Mouse (Mus musculus) CH12.LX (cell line): Measurements from ENCODE around the gene Bard1. TPM values are rescaled to one million over a fixed set of nuclear protein-coding genes. Genes with fewer than 3 reads are reported as not detected.
A peak's percentile ranks its signal among the peaks of the same experiment; 100 is the strongest.

Experiments used
- DNase-seq: peaks from one replicate; pipeline ENCODE4 v3.0.0-alpha.2; 2013; ENCODE audit errors: extremely low read depth
- H3K27ac ChIP-seq: 2 replicates; pipeline ENCODE4 v1.5.1; 2012; ENCODE audit warnings: low read depth, mild to moderate bottlenecking, control low read depth, moderate library complexity; ENCODE audit not compliant: insufficient read depth
- H3K27me3 ChIP-seq: replicated peaks from 2 replicates; pipeline ENCODE3; 2012; ENCODE audit warnings: inconsistent platforms
- H3K36me3 ChIP-seq, 2 experiments: replicated peaks in 1 of 2; 2 replicates each; pipeline versions ENCODE3 to v1.6.1; 2012; ENCODE audit warnings: inconsistent platforms in 1 of 2, low read length in 1 of 2, mild to moderate bottlenecking in 1 of 2, mixed read lengths in 1 of 2, moderate library complexity in 1 of 2; ENCODE audit not compliant: control insufficient read depth in 1 of 2, insufficient read depth in 1 of 2
- H3K4me1 ChIP-seq, 2 experiments: 2 replicates each; pipeline ENCODE4 v1.6.1; 2012; ENCODE audit warnings: inconsistent platforms in 1 of 2, moderate library complexity in 1 of 2; ENCODE audit not compliant: insufficient read depth in 2 of 2, control insufficient read depth in 1 of 2
- H3K4me2 ChIP-seq: 2 replicates; pipeline ENCODE4 v1.6.1; 2012; ENCODE audit warnings: low read depth, mild to moderate bottlenecking, control low read depth; ENCODE audit not compliant: poor library complexity, insufficient read depth, severe bottlenecking
- H3K4me3 ChIP-seq, 3 experiments: fragments of 150-350 bp in 1 of 3; sonication (generic) in 1 of 3; replicated peaks in 1 of 3; 2 replicates each; pipeline versions ENCODE3 to v1.5.1; 2011 to 2012; ENCODE audit warnings: low read depth in 2 of 3, low read length in 2 of 3, mild to moderate bottlenecking in 2 of 3, moderate library complexity in 2 of 3, control low read depth in 1 of 3, improper control_type of control experiment in 1 of 3, inconsistent platforms in 1 of 3, mixed read lengths in 1 of 3; ENCODE audit not compliant: poor library complexity in 1 of 3
- H3K79me2 ChIP-seq: replicated peaks from 2 replicates; pipeline ENCODE4 v1.6.1; 2012; ENCODE audit warnings: mild to moderate bottlenecking, moderate library complexity; ENCODE audit not compliant: control insufficient read depth, poor library complexity, insufficient read depth, severe bottlenecking; ENCODE audit errors: extremely low read depth
- H3K9ac ChIP-seq: 2 replicates; pipeline ENCODE4 v1.6.1; 2012; ENCODE audit warnings: low read depth, mild to moderate bottlenecking, control low read depth, moderate library complexity; ENCODE audit not compliant: insufficient read depth
- H3K9me3 ChIP-seq: replicated peaks from 2 replicates; pipeline ENCODE3; 2012; ENCODE audit warnings: low read length, inconsistent platforms, mixed read lengths
- BHLHE40 ChIP-seq: IDR thresholded peaks from 2 replicates; pipeline ENCODE4 v1.6.1; 2011; ENCODE audit warnings: mild to moderate bottlenecking, low read depth, low read length, improper control_type of control experiment
- CHD1 ChIP-seq: IDR thresholded peaks from 2 replicates; pipeline ENCODE4 v1.6.1; 2012; ENCODE audit warnings: low read depth, low read length, improper control_type of control experiment, inconsistent platforms
- CHD2 ChIP-seq: IDR thresholded peaks from 2 replicates; pipeline ENCODE4 v1.6.1; 2011; ENCODE audit warnings: low read length, improper control_type of control experiment
- CTCF ChIP-seq, 2 experiments: IDR thresholded peaks in 1 of 2; conservative IDR thresholded peaks in 1 of 2; 2 replicates each; pipeline ENCODE4 v1.5.1; 2011 to 2012; ENCODE audit warnings: low read depth in 2 of 2, low read length in 2 of 2, improper control_type of control experiment in 1 of 2, inconsistent platforms in 1 of 2, mild to moderate bottlenecking in 1 of 2, moderate library complexity in 1 of 2
- E2F4 ChIP-seq: IDR thresholded peaks from 2 replicates; pipeline ENCODE4 v1.6.1; 2011; ENCODE audit warnings: low read depth, low read length, improper control_type of control experiment; ENCODE audit not compliant: insufficient replicate concordance
- ELF1 ChIP-seq: IDR thresholded peaks from 2 replicates; pipeline ENCODE4 v1.6.1; 2014; ENCODE audit warnings: low read depth, mild to moderate bottlenecking, inconsistent platforms, low read length, improper control_type of control experiment
- EP300 ChIP-seq: IDR thresholded peaks from 2 replicates; pipeline ENCODE4 v1.6.1; 2011; ENCODE audit warnings: low read length, improper control_type of control experiment
- ETS1 ChIP-seq: conservative IDR thresholded peaks from 2 replicates; pipeline ENCODE4 v1.6.1; 2012; ENCODE audit warnings: low read depth, mild to moderate bottlenecking, inconsistent platforms, low read length, improper control_type of control experiment, moderate library complexity
- GABPA ChIP-seq: IDR thresholded peaks from 2 replicates; pipeline ENCODE4 v1.6.1; 2012; ENCODE audit warnings: low read depth, low read length, improper control_type of control experiment, inconsistent platforms; ENCODE audit not compliant: insufficient replicate concordance
- HCFC1 ChIP-seq: IDR thresholded peaks from 2 replicates; pipeline ENCODE4 v1.6.1; 2012; ENCODE audit warnings: low read depth, mild to moderate bottlenecking, inconsistent platforms, low read length, improper control_type of control experiment
- IRF4 ChIP-seq: IDR thresholded peaks from 2 replicates; pipeline ENCODE4 v1.6.1; 2014; ENCODE audit warnings: low read depth, mild to moderate bottlenecking, inconsistent platforms, low read length, improper control_type of control experiment
- JUN ChIP-seq: IDR thresholded peaks from 2 replicates; pipeline ENCODE4 v1.6.1; 2011; ENCODE audit warnings: low read depth, mild to moderate bottlenecking, low read length, improper control_type of control experiment, moderate library complexity; ENCODE audit not compliant: insufficient read depth
- JUND ChIP-seq: conservative IDR thresholded peaks from 2 replicates; pipeline ENCODE4 v1.6.1; 2011; ENCODE audit warnings: low read depth, low read length, improper control_type of control experiment
- KAT2A ChIP-seq: IDR thresholded peaks from 2 replicates; pipeline ENCODE4 v1.6.1; 2012; ENCODE audit warnings: low read length, improper control_type of control experiment, inconsistent platforms; ENCODE audit not compliant: insufficient replicate concordance
- MAFK ChIP-seq: IDR thresholded peaks from 2 replicates; pipeline ENCODE4 v1.6.1; 2011; ENCODE audit warnings: low read length, improper control_type of control experiment; ENCODE audit not compliant: insufficient replicate concordance
- MAX ChIP-seq: IDR thresholded peaks from 2 replicates; pipeline ENCODE4 v1.6.1; 2011; ENCODE audit warnings: low read length, improper control_type of control experiment
- MAZ ChIP-seq: IDR thresholded peaks from 2 replicates; pipeline ENCODE4 v1.6.1; 2012; ENCODE audit warnings: low read depth, mild to moderate bottlenecking, inconsistent platforms, low read length, improper control_type of control experiment, moderate library complexity
- MEF2A ChIP-seq: IDR thresholded peaks from 2 replicates; pipeline ENCODE4 v1.6.1; 2014; ENCODE audit warnings: low read depth, mild to moderate bottlenecking, inconsistent platforms, low read length, improper control_type of control experiment, borderline replicate concordance
- MXI1 ChIP-seq: IDR thresholded peaks from 2 replicates; pipeline ENCODE4 v1.6.1; 2011; ENCODE audit warnings: mild to moderate bottlenecking, low read depth, low read length, improper control_type of control experiment
- MYC ChIP-seq: IDR thresholded peaks from 2 replicates; pipeline ENCODE4 v1.6.1; 2011; ENCODE audit warnings: low read depth, mild to moderate bottlenecking, improper control_type of control experiment, low read length
- NELFE ChIP-seq: IDR thresholded peaks from 2 replicates; pipeline ENCODE4 v1.6.1; 2011; ENCODE audit warnings: low read depth, low read length, improper control_type of control experiment
- NRF1 ChIP-seq: IDR thresholded peaks from 2 replicates; pipeline ENCODE4 v1.6.1; 2014; ENCODE audit warnings: low read depth, mild to moderate bottlenecking, inconsistent platforms, low read length, improper control_type of control experiment, moderate library complexity
- PAX5 ChIP-seq: IDR thresholded peaks from 2 replicates; pipeline ENCODE4 v1.6.1; 2012; ENCODE audit warnings: low read length, inconsistent platforms, mixed read lengths
- POLR2A ChIP-seq: IDR thresholded peaks from 2 replicates; pipeline ENCODE4 v1.6.1; 2011; ENCODE audit warnings: low read depth, mild to moderate bottlenecking, improper control_type of control experiment, low read length
- POLR2AphosphoS2 ChIP-seq: IDR thresholded peaks from 2 replicates; pipeline ENCODE4 v1.6.1; 2011; ENCODE audit warnings: low read depth, low read length, improper control_type of control experiment
- RAD21 ChIP-seq: IDR thresholded peaks from 2 replicates; pipeline ENCODE4 v1.6.1; 2011; ENCODE audit warnings: low read depth, mild to moderate bottlenecking, low read length, improper control_type of control experiment, moderate library complexity
- RCOR1 ChIP-seq: conservative IDR thresholded peaks from 2 replicates; pipeline ENCODE4 v1.6.1; 2012; ENCODE audit warnings: low read depth, mild to moderate bottlenecking, inconsistent platforms, low read length, improper control_type of control experiment
- SIN3A ChIP-seq: IDR thresholded peaks from 2 replicates; pipeline ENCODE4 v1.6.1; 2012; ENCODE audit warnings: low read length, improper control_type of control experiment, inconsistent platforms
- TBP ChIP-seq: conservative IDR thresholded peaks from 2 replicates; pipeline ENCODE4 v1.6.1; 2011; ENCODE audit warnings: low read depth, low read length, improper control_type of control experiment
- TCF12 ChIP-seq: IDR thresholded peaks from 2 replicates; pipeline ENCODE4 v1.6.1; 2014; ENCODE audit warnings: low read depth, mild to moderate bottlenecking, inconsistent platforms, low read length, improper control_type of control experiment
- UBTF ChIP-seq: IDR thresholded peaks from 2 replicates; pipeline ENCODE4 v1.6.1; 2012; ENCODE audit warnings: low read depth, mild to moderate bottlenecking, inconsistent platforms, low read length, improper control_type of control experiment, moderate library complexity
- USF1 ChIP-seq: IDR thresholded peaks from 2 replicates; pipeline ENCODE4 v1.6.1; 2014; ENCODE audit warnings: low read depth, mild to moderate bottlenecking, inconsistent platforms, low read length, improper control_type of control experiment
- USF2 ChIP-seq: conservative IDR thresholded peaks from 2 replicates; pipeline ENCODE4 v1.6.1; 2011; ENCODE audit warnings: low read depth, low read length, improper control_type of control experiment
- ZC3H11A ChIP-seq: IDR thresholded peaks from 2 replicates; pipeline ENCODE4 v1.6.1; 2012; ENCODE audit warnings: low read depth, mild to moderate bottlenecking, inconsistent platforms, low read length, improper control_type of control experiment
- ZKSCAN1 ChIP-seq: IDR thresholded peaks from 2 replicates; pipeline ENCODE4 v1.6.1; 2012; ENCODE audit warnings: low read depth, inconsistent platforms, low read length, improper control_type of control experiment, borderline replicate concordance
- ZMIZ1 ChIP-seq: IDR thresholded peaks from 2 replicates; pipeline ENCODE4 v1.6.1; 2012; ENCODE audit warnings: low read depth, mild to moderate bottlenecking, inconsistent platforms, low read length, improper control_type of control experiment
- ZNF384 ChIP-seq: IDR thresholded peaks from 2 replicates; pipeline ENCODE4 v1.6.1; 2012; ENCODE audit warnings: low read depth, low read length, improper control_type of control experiment, inconsistent platforms
- dilution Hi-C: fragments of 300-500 bp; cut with MboI; formaldehyde crosslinking; loops from 2 replicates; pipeline ENCODE4 v1.14.3; 2020; ENCODE audit warnings: low sequenced_read_pairs; ENCODE audit not compliant: extremely low pct_unique_long_range_greater_than_20kb, extremely low pct_ligation_motif_present
- in situ Hi-C: fragments of 300-500 bp; cut with MboI; formaldehyde crosslinking; loops from 3 replicates; pipeline ENCODE4 v1.14.3; 2019; ENCODE audit warnings: low sequenced_read_pairs, low pct_ligation_motif_present, low pct_unique_long_range_greater_than_20kb, mixed read lengths
- polyA plus RNA-seq: library from polyadenylated mRNA; unstranded; fragments of >175 nt; gene quantifications from 2 replicates; pipeline ENCODE4 v1.2.1, GENCODE M21; 2012; ENCODE audit warnings: low read depth; ENCODE audit not compliant: insufficient read length
- total RNA-seq, 2 experiments: library from RNA; depleted of rRNA; stranded (reverse); fragments of 300-350 nt in 1 of 2; fragments of >200 nt in 1 of 2; gene quantifications; 2 replicates each; pipeline ENCODE4 v1.2.3; 2012 to 2014

The Bard1 gene
- 9.5 and 9.9 TPM in 2 replicates for total RNA-seq (2012; rRNA removed)
- 7.7 and 8.8 TPM in 2 replicates for total RNA-seq (2014; rRNA removed)
- polyA plus RNA-seq, result 6.4 and 7.1 TPM in 2 replicates

- dilution Hi-C loops, result no loop called here
- no peaks in the 10 kb centered on the region for H3K9me3 ChIP-seq
- in situ Hi-C loops, result no loop called here
- H3K27ac ChIP-seq, result peak within 1 kb of the TSS; percentile 71
- peak within 1 kb of the TSS; percentile 90 to 94 (median 91) for H3K4me3 ChIP-seq
- H3K79me2 ChIP-seq, result peaks cover 31% of the 10 kb centered on the region
- H3K4me2 ChIP-seq, result peak within 1 kb of the TSS; percentile 18; the same call in 1 of the 2 replicates
- H3K4me1 ChIP-seq, result peaks cover 4 to 26% of the 10 kb centered on the region in 2 experiments
- DNase-seq, result peak; percentile 99
- peak within 1 kb of the TSS; percentile 66 for H3K9ac ChIP-seq
- peaks cover 0 to 16% of the 10 kb centered on the region in 2 experiments for H3K36me3 ChIP-seq
- H3K27me3 ChIP-seq, result no peaks in the 10 kb centered on the region
- TF ChIP-seq EP300 (no peak), SIN3A (peak; percentile 92), ZNF384 (no peak), NELFE (peak; percentile 72), POLR2AphosphoS2 (0 out of 2 replicates have a peak, but pooled peaks have one; percentile 48), UBTF (peak; percentile 35; the same call in 1 of the 2 replicates), RCOR1 (no peak), JUND (no peak), CHD1 (peak; percentile 46; the same call in 1 of the 2 replicates), MEF2A (peak; percentile 8), JUN (no peak), KAT2A (peak; percentile 73; the same call in 1 of the 2 replicates), POLR2A (peak; percentile 75), ETS1 (no peak), HCFC1 (no peak; the same call in none of the 2 replicates), MAZ (peak; percentile 63; the same call in 1 of the 2 replicates), CTCF (conservative IDR thresholded peaks at IDR 0.05 in 1 of 2, IDR thresholded peaks at IDR 0.05 in 1 of 2; ENCODE audit: low read depth in 2 of 2, low read length in 2 of 2) (no peak), MXI1 (peak; percentile 93), MAX (peak; percentile 75), ZMIZ1 (peak; percentile 83; the same call in 1 of the 2 replicates), TBP (0 out of 2 replicates have a peak, but pooled peaks have one; percentile 1), CHD2 (no peak; the same call in 1 of the 2 replicates), ZC3H11A (no peak), USF1 (no peak), RAD21 (no peak; the same call in none of the 2 replicates), IRF4 (peak; percentile 62; the same call in 1 of the 2 replicates), MYC (peak; percentile 57; the same call in 1 of the 2 replicates), NRF1 (0 out of 2 replicates have a peak, but pooled peaks have one; percentile 32), TCF12 (peak; percentile 54), PAX5 (no peak), ELF1 (peak; percentile 93), ZKSCAN1 (no peak), BHLHE40 (peak; percentile 45), MAFK (no peak), GABPA (no peak), E2F4 (peak; percentile 85), USF2 (no peak)
Observed at GRCm38 (mm10) chr1:71102344-71103173, at the start of gene Bard1. Gene Bard1, minus strand, starts transcription at chr1:71103146.
